Mouse (Mus musculus) lung, embryonic 14.5 days (tissue): ENCODE data around the gene Ndufv1. TPM values are rescaled to one million over a fixed set of nuclear protein-coding genes. Genes with fewer than 3 reads are reported as not detected.

Experiments
- ATAC-seq: fragments of 200-750 bp; cut with Nextera tagmentation; 2 replicates; pipeline ENCODE4 v1.8.0; 2017; ENCODE audit warnings: mild to moderate bottlenecking, moderate TSS enrichment, moderate library complexity; ENCODE audit not compliant: insufficient read depth
- DNase-seq: peaks from one replicate; pipeline ENCODE4 v3.0.0-alpha.2; 2015
- H3K27ac ChIP-seq: fragments of 300-500 bp; sonication (generic); 2 replicates; pipeline ENCODE4 v1.5.1; 2014; ENCODE audit warnings: low read depth, mild to moderate bottlenecking, moderate library complexity
- H3K27me3 ChIP-seq: fragments of 300-500 bp; sonication (generic); 2 replicates; pipeline ENCODE4 v1.6.1; 2014; ENCODE audit warnings: low read length, control low read depth; ENCODE audit not compliant: insufficient read depth
- H3K36me3 ChIP-seq: fragments of 300-500 bp; sonication (generic); 2 replicates; pipeline ENCODE4 v1.6.1; 2014; ENCODE audit warnings: control low read depth; ENCODE audit not compliant: insufficient read depth
- H3K4me1 ChIP-seq: fragments of 300-500 bp; sonication (generic); 2 replicates; pipeline ENCODE4 v1.6.1; 2014; ENCODE audit warnings: antibody characterized with exemption, control low read depth; ENCODE audit not compliant: insufficient read depth
- H3K4me2 ChIP-seq: fragments of 300-500 bp; sonication (generic); 2 replicates; pipeline ENCODE4 v1.6.1; 2014; ENCODE audit warnings: mild to moderate bottlenecking
- H3K4me3 ChIP-seq: fragments of 300-500 bp; sonication (generic); 2 replicates; pipeline ENCODE4 v1.5.1; 2014; ENCODE audit warnings: low read depth, low read length
- H3K9ac ChIP-seq: fragments of 300-500 bp; sonication (generic); 2 replicates; pipeline ENCODE4 v1.6.1; 2014
- H3K9me3 ChIP-seq: fragments of 300-500 bp; sonication (generic); 2 replicates; pipeline ENCODE4 v1.6.1; 2016; ENCODE audit warnings: low read depth, low read length, control low read depth
- CTCF ChIP-seq: IDR thresholded peaks from 2 replicates; pipeline ENCODE4 v1.5.1; 2016; ENCODE audit warnings: antibody characterized with exemption, low read depth
- WGBS: fragments of 180-500 bp; shearing (Covaris S2); extraction: QIAGEN DNeasy Blood & Tissue Kit; methylation state at CpG from one replicate; pipeline ENCODE4 v1.1.7; 2014; 5-methylcytosine and 5-hydroxymethylcytosine counted together
- polyA plus RNA-seq: library from polyadenylated mRNA; unstranded; fragments of >200 nt; fragmentation: Nextera tagmentation; extraction: Ambion mirVana; gene quantifications from 2 replicates; pipeline ENCODE4 v1.2.1, GENCODE M21; 2014

Ndufv1 gene
- polyA plus RNA-seq, 1 experiment from 2014 or later: 193 TPM

- Histone ChIP-seq H3K27ac (no peak overlapping the region), H3K36me3 (no peaks in the 10 kb centered on the region), H3K4me3 (no peak overlapping the region), H3K9me3 (no peaks in the 10 kb centered on the region), H3K4me2 (no peak overlapping the region), H3K4me1 (no peaks in the 10 kb centered on the region), H3K9ac (no peak overlapping the region), H3K27me3 (no peaks in the 10 kb centered on the region)
- DNase-seq: no peak
- TF ChIP-seq CTCF: no peak
- WGBS: 34% methylated on average over 6 of the region's 6 CpGs
- no peak for ATAC-seq
Observed at GRCm38 (mm10) chr19:3994932-3995331, 17.7 kb downstream of the Ndufv1 start.

DNA sequence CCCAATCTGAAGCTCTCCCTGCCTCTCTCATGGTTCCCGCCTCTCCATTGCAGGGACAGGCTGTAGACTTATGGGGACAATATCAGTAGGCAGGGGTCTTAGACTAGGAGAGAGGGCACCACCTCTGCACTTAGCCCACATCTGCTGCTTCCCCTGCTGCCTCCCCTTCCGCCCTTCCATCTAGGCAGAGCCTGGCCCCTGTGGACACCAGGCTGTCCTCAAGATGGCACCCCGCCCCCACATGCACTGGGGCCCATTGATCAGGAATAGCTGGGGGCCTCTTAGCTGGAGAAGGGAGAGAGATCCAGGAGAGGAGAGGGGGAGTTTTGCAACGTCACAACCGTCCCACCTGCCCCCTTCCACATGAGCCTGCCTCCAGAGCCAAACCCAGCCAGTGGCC is 20.2 kb downstream of the Ndufv1 start, which contains the start of gene Tbx10:
Tbx10 (plus strand) TSS at position 337 of the 400 bp plus-strand sequence.
- DNase-seq (no peak), ATAC-seq (no peak)
- H3K36me3 ChIP-seq: no peaks in the 10 kb centered on the region
- WGBS: 50% methylated on average over 5 of the region's 5 CpGs
- no peak within 1 kb of the TSS; the same call in 1 of the 2 replicates for H3K9ac ChIP-seq
- H3K27ac ChIP-seq: no peak within 1 kb of the TSS
- no peak for TF ChIP-seq CTCF
- no peaks in the 10 kb centered on the region for H3K9me3 ChIP-seq
- H3K4me1 ChIP-seq: no peaks in the 10 kb centered on the region
- no peak within 1 kb of the TSS for H3K4me3 ChIP-seq
- no peaks in the 10 kb centered on the region for H3K27me3 ChIP-seq
- no peak within 1 kb of the TSS for H3K4me2 ChIP-seq

DNA sequence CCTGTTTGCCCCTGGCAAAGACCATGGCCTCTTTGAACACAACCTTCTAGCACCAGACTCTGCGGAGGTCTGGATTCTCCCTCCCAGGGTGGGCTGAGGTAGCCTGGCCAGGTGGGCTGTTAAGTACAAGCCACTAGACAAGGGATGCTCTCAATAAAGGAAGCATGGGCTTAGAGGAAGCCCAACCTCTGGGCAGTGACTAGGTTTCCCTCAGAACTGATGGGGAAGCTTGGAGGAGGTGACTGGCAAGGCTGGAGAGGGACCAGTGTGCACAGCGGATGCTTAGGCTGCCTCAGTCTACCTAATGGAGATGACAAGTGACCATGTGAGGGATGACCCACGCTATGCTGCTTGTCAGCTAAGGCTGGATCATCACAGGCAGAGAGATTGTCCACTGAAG is 20.6 kb downstream of the Ndufv1 start:
- Histone ChIP-seq H3K4me3 (no peak overlapping the region), H3K27me3 (no peaks in the 10 kb centered on the region), H3K9ac (no peak overlapping the region), H3K27ac (no peak overlapping the region), H3K4me1 (0 out of 2 replicates have a peak, but pooled peaks cover under 1% of the 10 kb centered on the region), H3K9me3 (no peaks in the 10 kb centered on the region), H3K4me2 (no peak overlapping the region), H3K36me3 (no peaks in the 10 kb centered on the region)
- WGBS: 82% methylated on average over 3 of the region's 3 CpGs
- no peak for TF ChIP-seq CTCF
- ATAC-seq (no peak), DNase-seq (no peak)

- TF ChIP-seq CTCF: no peak
- Histone ChIP-seq H3K27me3 (no peaks in the 10 kb centered on the region), H3K4me2 (no peak overlapping the region), H3K27ac (no peak overlapping the region), H3K9ac (no peak overlapping the region), H3K4me3 (no peak overlapping the region), H3K9me3 (no peaks in the 10 kb centered on the region), H3K4me1 (0 out of 2 replicates have a peak, but pooled peaks cover 4% of the 10 kb centered on the region), H3K36me3 (no peaks in the 10 kb centered on the region)
- ATAC-seq: no peak
- WGBS: 94% methylated on average over 3 of the region's 3 CpGs
- no peak for DNase-seq
Observed at GRCm38 (mm10) chr19:3991562-3991961, 21.0 kb downstream of the Ndufv1 start.

DNA sequence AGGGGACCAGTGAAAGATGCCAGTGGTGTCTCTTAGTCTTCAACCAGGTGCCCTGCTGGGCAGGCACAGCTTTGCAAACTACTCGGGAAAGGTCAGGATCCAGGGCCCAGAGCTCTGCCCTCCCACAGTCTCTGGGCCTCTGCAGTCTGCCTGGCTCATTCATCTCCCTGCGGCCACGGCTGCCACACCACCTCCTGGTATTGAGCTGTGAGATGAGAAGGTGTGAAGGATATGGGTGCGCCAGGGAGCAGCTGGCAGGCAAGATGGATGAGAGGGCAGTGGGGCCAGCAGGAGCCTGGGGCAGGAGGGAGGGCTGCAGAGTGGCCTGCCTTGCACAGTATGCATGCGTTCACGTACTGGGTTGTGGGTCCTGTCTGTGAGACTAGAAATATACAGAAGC is 21.8 kb downstream of the Ndufv1 start:
- Histone ChIP-seq H3K9me3 (no peaks in the 10 kb centered on the region), H3K27me3 (no peaks in the 10 kb centered on the region), H3K36me3 (no peaks in the 10 kb centered on the region), H3K27ac (no peak overlapping the region), H3K4me1 (0 out of 2 replicates have a peak, but pooled peaks cover 5% of the 10 kb centered on the region), H3K4me3 (no peak overlapping the region), H3K4me2 (no peak overlapping the region), H3K9ac (no peak overlapping the region)
- ATAC-seq: no peak
- 23% methylated on average over 6 of the region's 6 CpGs for WGBS
- TF ChIP-seq CTCF: no peak
- DNase-seq: no peak

- no peaks in the 10 kb centered on the region for H3K36me3 ChIP-seq
- no peak overlapping the region for H3K27ac ChIP-seq
- no peak overlapping the region for H3K9ac ChIP-seq
- 84% methylated on average over 4 of the region's 4 CpGs for WGBS
- TF ChIP-seq CTCF: peak; percentile 45
- no peaks in the 10 kb centered on the region for H3K9me3 ChIP-seq
- no peak overlapping the region for H3K4me3 ChIP-seq
- ATAC-seq (no peak), DNase-seq (peak; percentile 15)
- H3K4me1 ChIP-seq: 0 out of 2 replicates have a peak, but pooled peaks cover 7% of the 10 kb centered on the region
- H3K4me2 ChIP-seq: no peak overlapping the region
- H3K27me3 ChIP-seq: no peaks in the 10 kb centered on the region
Observed at GRCm38 (mm10) chr19:3988750-3989149, 23.9 kb downstream of the Ndufv1 start.

- Histone ChIP-seq H3K4me2 (no peak overlapping the region), H3K9ac (no peak overlapping the region), H3K4me1 (0 out of 2 replicates have a peak, but pooled peaks cover 7% of the 10 kb centered on the region), H3K36me3 (no peaks in the 10 kb centered on the region), H3K27me3 (no peaks in the 10 kb centered on the region), H3K27ac (no peak overlapping the region), H3K4me3 (no peak overlapping the region), H3K9me3 (no peaks in the 10 kb centered on the region)
- WGBS: 78% methylated on average over 14 of the region's 14 CpGs
- ATAC-seq: no peak
- DNase-seq: no peak
- no peak for TF ChIP-seq CTCF
Observed at GRCm38 (mm10) chr19:3988066-3988465, 24.5 kb downstream of the Ndufv1 start.
